Mouse (Mus musculus) brain, adult 2 months (tissue): ENCODE measurements around the gene Nceh1.
"Not testable (repeated sequence)": the region's sequence is repeated elsewhere in the genome, so short reads cannot be mapped to it uniquely, and the experiment has no call there.

ENCODE experiments used
- DNase-seq: peaks from one replicate; pipeline ENCODE4 v3.0.0; 2011; ENCODE audit warnings: low read depth, low spot score

Nceh1 gene

GRCm38 (mm10) chr3:27228530-27229309 lies 46.0 kb downstream of the Nceh1 start:
- DNase-seq, result peak; percentile 54

- DNase-seq, result no peak
Observed at GRCm38 (mm10) chr3:27233361-27233760, 50.6 kb downstream of the Nceh1 start.

GRCm38 (mm10) chr3:27233841-27234240 lies 51.1 kb downstream of the Nceh1 start:
- DNase-seq, result no peak

- DNase-seq, result no peak
Observed at GRCm38 (mm10) chr3:27234976-27235375, 52.2 kb downstream of the Nceh1 start.

- DNase-seq, result peak; percentile 78
Observed at GRCm38 (mm10) chr3:27237226-27237625, 54.5 kb downstream of the Nceh1 start.

GRCm38 (mm10) chr3:27238563-27238962 lies 55.8 kb downstream of the Nceh1 start:
- no peak for DNase-seq

- no peak for DNase-seq
Observed at GRCm38 (mm10) chr3:27239568-27239967, 56.8 kb downstream of the Nceh1 start.

- DNase-seq, result no peak
Observed at GRCm38 (mm10) chr3:27241864-27242263, 59.1 kb downstream of the Nceh1 start.

- DNase-seq, result no peak
Observed at GRCm38 (mm10) chr3:27246166-27246565, 63.4 kb downstream of the Nceh1 start.

- no peak for DNase-seq
Observed at GRCm38 (mm10) chr3:27247785-27248184, 65.0 kb downstream of the Nceh1 start.

- DNase-seq, result no peak
Observed at GRCm38 (mm10) chr3:27249030-27249429, 66.3 kb downstream of the Nceh1 start.

GRCm38 (mm10) chr3:27250936-27251335 lies 68.2 kb downstream of the Nceh1 start:
- no peak for DNase-seq

GRCm38 (mm10) chr3:27258461-27258860 lies 75.7 kb downstream of the Nceh1 start:
- DNase-seq, result no peak

GRCm38 (mm10) chr3:27260393-27260792 lies 77.6 kb downstream of the Nceh1 start:
- no peak for DNase-seq

GRCm38 (mm10) chr3:27267327-27267726 lies 84.6 kb downstream of the Nceh1 start:
- DNase-seq, result no peak

- no peak for DNase-seq
Observed at GRCm38 (mm10) chr3:27267887-27268286, 85.1 kb downstream of the Nceh1 start.

- no peak for DNase-seq
Observed at GRCm38 (mm10) chr3:27269151-27269550, 86.4 kb downstream of the Nceh1 start.

- peak; percentile 30 for DNase-seq
Observed at GRCm38 (mm10) chr3:27270160-27270962, 87.6 kb downstream of the Nceh1 start.

GRCm38 (mm10) chr3:27272926-27273745 lies 90.4 kb downstream of the Nceh1 start:
- DNase-seq, result no peak

GRCm38 (mm10) chr3:27279286-27279925 lies 96.6 kb downstream of the Nceh1 start:
- not testable (repeated sequence) for DNase-seq

GRCm38 (mm10) chr3:27280280-27280749 lies 97.5 kb downstream of the Nceh1 start:
- DNase-seq, result no peak
